Mouse (Mus musculus) megakaryocyte, embryonic 14.5 days (primary cell): ENCODE measurements around the gene Gm36210. TPM values are rescaled to one million over a fixed set of nuclear protein-coding genes. Genes with fewer than 3 reads are reported as not detected.

Source experiments
- H3K27me3 ChIP-seq: replicated peaks from 2 replicates; pipeline ENCODE3; 2012; ENCODE audit warnings: inconsistent platforms
- H3K36me3 ChIP-seq: replicated peaks from 2 replicates; pipeline ENCODE3; 2012; ENCODE audit warnings: low read length, inconsistent platforms, mixed read lengths
- H3K4me1 ChIP-seq: 2 replicates; pipeline ENCODE4 v1.6.1; 2012; ENCODE audit warnings: inconsistent platforms
- H3K4me3 ChIP-seq: replicated peaks from 2 replicates; pipeline ENCODE3; 2012; ENCODE audit warnings: moderate library complexity, mild to moderate bottlenecking, inconsistent platforms
- H3K9me3 ChIP-seq: 2 replicates; pipeline ENCODE4 v1.6.1; 2012; ENCODE audit warnings: inconsistent platforms
- FLI1 ChIP-seq: IDR thresholded peaks from 2 replicates; pipeline ENCODE4 v1.6.1; 2012; ENCODE audit warnings: low read length, inconsistent platforms, mixed read lengths
- GATA1 ChIP-seq: IDR thresholded peaks from 3 replicates; pipeline ENCODE4 v1.6.1; 2012; ENCODE audit warnings: mixed read lengths, low read length, inconsistent platforms, borderline replicate concordance
- polyA plus RNA-seq: library from polyadenylated mRNA; stranded (reverse); fragments of >175 nt; gene quantifications from 2 replicates; pipeline ENCODE4 v1.2.3, GENCODE M21; 2012; ENCODE audit warnings: low replicate concordance; ENCODE audit not compliant: insufficient read depth

Gene Gm36210
- polyA plus RNA-seq, 1 experiment = not detected

DNA sequence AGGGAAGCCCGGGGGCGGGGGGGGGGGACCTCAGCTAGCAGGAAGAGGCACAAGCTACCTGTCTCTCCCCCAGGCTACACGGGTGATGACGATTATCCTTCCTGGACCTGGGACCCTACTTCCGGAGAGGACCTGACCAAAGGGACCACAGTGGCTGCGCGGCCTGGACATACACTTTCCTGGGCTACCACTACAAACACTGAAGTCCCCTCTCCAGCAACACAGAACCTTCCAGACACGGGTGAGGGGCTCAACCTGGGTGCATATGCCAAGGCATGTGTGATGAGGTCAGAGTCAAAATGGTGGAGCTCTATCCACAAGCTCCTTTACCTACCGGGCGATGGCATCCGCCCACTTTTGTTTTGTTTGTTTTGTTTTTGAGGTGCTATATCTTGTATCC lies 31.1 kb upstream of the Gm36210 start:
- Histone ChIP-seq H3K27me3 (peaks cover 24% of the 10 kb centered on the region), H3K36me3 (no peaks in the 10 kb centered on the region), H3K4me1 (peaks cover 20% of the 10 kb centered on the region), H3K4me3 (no peak overlapping the region), H3K9me3 (peaks cover 8% of the 10 kb centered on the region)
- TF ChIP-seq FLI1 (no peak), GATA1 (no peak)

DNA sequence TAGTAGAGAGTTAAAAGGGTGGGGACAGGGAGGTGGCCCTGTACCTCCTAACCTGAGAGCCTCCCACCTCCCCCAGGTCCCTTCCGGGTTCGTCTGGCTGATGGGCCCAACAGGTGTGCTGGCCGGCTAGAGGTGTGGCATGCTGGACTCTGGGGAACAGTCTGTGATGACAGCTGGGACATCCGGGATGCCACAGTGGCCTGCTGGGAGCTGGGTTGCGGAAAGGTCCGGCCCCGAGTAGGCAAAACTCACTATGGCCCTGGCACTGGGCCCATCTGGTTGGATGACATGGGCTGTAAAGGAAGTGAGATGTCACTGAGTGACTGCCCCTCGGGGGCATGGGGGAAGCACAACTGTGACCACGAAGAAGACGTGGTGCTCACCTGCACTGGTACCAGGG lies 30.5 kb upstream of the Gm36210 start:
- TF ChIP-seq FLI1 = no peak
- TF ChIP-seq GATA1 = no peak
- H3K9me3 ChIP-seq = peaks cover 8% of the 10 kb centered on the region
- H3K4me3 ChIP-seq = no peak overlapping the region
- H3K36me3 ChIP-seq = no peaks in the 10 kb centered on the region
- peaks cover 20% of the 10 kb centered on the region for H3K4me1 ChIP-seq
- peaks cover 24% of the 10 kb centered on the region for H3K27me3 ChIP-seq

DNA sequence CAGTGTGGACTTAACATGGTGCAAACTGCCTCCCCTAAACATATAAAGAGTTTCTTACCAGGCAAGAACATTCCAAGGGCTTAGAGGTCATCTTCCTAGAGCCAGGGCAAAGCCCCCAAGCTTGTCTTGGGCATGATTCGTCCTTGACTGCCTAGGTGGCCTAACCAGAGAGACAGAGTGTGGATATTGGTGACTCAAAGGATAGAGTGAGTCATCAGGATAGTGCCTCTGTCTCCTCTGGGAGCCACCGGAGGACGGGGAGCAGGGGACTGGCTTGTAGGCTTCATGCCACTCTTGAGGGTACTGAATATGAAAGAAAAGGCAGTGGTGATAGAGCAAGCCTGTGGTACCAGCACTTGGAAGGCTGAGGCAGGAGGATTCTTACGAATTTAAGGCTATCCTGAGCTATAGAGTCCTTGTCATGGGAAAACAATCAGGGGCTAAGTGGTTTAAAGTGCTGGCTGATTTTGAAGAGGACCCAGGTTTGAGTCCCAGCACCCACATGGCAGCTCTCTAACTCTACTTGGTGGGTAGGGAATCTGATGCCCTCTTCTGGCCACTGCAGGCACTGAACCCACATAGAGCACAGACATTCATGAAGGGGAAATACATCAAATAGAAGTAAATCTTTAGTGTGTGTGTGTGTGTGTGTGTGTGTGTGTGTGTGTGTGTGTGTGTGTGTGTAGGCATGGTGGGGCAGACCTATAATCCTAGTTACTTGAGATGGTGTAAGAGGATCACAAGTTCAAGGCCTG lies 28.0 kb upstream of the Gm36210 start:
- Histone ChIP-seq H3K36me3 (no peaks in the 10 kb centered on the region), H3K27me3 (peaks cover 28% of the 10 kb centered on the region), H3K4me1 (peaks cover 20% of the 10 kb centered on the region), H3K4me3 (no peak overlapping the region), H3K9me3 (peaks cover 8% of the 10 kb centered on the region)
- TF ChIP-seq GATA1 = no peak
- no peak for TF ChIP-seq FLI1

DNA sequence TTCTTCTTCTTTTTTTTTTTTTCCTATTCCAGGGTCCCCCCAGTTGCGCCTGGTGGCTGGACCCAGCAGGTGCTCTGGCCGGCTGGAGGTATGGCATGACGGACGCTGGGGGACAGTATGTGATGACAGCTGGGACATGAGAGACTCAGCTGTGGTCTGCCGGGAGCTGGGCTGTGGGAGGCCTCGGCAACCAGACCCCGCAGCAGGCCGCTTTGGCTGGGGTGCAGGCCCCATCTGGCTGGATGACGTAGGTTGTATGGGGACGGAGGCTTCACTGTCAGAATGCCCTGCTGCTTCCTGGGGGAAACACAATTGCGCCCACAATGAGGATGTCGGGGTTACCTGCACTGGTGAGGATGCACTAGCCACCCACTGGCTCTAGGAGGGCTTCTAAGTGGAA lies 26.8 kb upstream of the Gm36210 start:
- Histone ChIP-seq H3K36me3 (no peaks in the 10 kb centered on the region), H3K9me3 (peaks cover 8% of the 10 kb centered on the region), H3K4me1 (peaks cover 17% of the 10 kb centered on the region; the same call in 1 of the 2 replicates), H3K27me3 (peaks cover 37% of the 10 kb centered on the region), H3K4me3 (no peak overlapping the region)
- no peak for TF ChIP-seq FLI1
- no peak for TF ChIP-seq GATA1

DNA sequence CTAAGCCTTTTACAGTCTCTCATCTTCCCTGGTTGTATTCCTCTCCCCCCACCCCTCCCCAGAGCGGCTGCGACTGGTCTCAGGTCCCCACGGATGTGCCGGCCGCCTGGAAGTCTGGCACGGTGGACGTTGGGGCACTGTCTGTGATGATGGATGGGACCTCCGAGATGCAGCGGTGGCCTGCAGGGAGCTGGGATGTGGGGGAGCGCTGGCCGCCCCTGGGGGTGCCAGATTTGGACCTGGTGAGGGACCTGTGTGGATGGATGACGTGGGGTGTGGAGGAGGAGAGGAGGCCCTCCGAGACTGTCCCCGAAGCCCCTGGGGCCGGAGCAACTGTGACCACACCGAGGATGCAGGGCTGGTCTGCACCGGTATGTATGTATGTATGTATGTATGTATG lies 22.0 kb upstream of the Gm36210 start:
- TF ChIP-seq GATA1 (no peak), FLI1 (no peak)
- peaks cover 70% of the 10 kb centered on the region for H3K27me3 ChIP-seq

DNA sequence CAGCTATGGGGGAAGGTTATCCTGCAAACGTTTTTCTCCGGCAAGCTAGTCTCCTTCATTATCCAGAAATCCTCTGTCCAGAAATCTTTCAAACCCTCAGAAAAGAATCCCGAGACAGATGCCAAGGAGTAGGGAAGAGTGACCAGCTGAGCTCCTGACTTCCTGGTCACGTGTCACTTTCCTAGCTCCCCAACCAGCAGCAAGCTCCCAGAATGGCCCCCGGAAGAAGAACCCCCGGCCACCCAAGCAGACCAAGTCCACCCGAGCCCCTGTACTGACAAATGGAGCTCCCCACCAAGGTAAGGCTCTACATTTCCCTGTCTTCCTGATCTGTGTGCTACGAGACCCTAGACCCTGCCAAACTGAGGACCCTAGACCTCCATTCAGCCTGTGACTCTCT lies 21.4 kb upstream of the Gm36210 start:
- no peaks in the 10 kb centered on the region for H3K36me3 ChIP-seq
- no peak overlapping the region for H3K4me3 ChIP-seq
- H3K4me1 ChIP-seq = peaks cover 45% of the 10 kb centered on the region
- no peaks in the 10 kb centered on the region for H3K9me3 ChIP-seq
- TF ChIP-seq GATA1 = no peak
- TF ChIP-seq FLI1 = no peak
- H3K27me3 ChIP-seq = peaks cover 73% of the 10 kb centered on the region

More for the DNA sequence above, 22.0 kb upstream of the Gm36210 start:
- Histone ChIP-seq H3K4me3 (no peak overlapping the region), H3K9me3 (no peaks in the 10 kb centered on the region), H3K4me1 (peaks cover 39% of the 10 kb centered on the region), H3K36me3 (no peaks in the 10 kb centered on the region)

DNA sequence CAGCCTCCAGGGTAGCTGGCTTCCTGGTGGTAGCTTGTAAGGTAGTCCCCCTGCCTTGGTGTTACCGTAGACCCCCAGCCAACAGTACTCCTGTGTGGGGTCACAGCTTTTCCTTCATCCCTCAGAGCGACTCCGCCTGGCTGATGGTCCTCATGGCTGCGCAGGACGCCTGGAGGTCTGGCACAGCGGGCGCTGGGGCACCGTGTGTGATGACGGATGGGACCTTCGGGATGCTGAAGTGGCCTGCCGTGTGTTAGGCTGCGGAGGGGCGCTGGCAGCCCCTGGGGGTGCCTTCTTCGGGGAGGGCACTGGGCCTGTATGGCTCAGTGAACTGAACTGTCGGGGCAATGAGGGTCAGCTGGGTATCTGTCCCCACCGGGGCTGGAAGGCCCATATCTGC lies 20.5 kb upstream of the Gm36210 start:
- peaks cover 52% of the 10 kb centered on the region for H3K4me1 ChIP-seq
- H3K4me3 ChIP-seq = no peak overlapping the region
- peaks cover 74% of the 10 kb centered on the region for H3K27me3 ChIP-seq
- no peaks in the 10 kb centered on the region for H3K9me3 ChIP-seq
- no peaks in the 10 kb centered on the region for H3K36me3 ChIP-seq
- TF ChIP-seq FLI1 (no peak), GATA1 (no peak)

DNA sequence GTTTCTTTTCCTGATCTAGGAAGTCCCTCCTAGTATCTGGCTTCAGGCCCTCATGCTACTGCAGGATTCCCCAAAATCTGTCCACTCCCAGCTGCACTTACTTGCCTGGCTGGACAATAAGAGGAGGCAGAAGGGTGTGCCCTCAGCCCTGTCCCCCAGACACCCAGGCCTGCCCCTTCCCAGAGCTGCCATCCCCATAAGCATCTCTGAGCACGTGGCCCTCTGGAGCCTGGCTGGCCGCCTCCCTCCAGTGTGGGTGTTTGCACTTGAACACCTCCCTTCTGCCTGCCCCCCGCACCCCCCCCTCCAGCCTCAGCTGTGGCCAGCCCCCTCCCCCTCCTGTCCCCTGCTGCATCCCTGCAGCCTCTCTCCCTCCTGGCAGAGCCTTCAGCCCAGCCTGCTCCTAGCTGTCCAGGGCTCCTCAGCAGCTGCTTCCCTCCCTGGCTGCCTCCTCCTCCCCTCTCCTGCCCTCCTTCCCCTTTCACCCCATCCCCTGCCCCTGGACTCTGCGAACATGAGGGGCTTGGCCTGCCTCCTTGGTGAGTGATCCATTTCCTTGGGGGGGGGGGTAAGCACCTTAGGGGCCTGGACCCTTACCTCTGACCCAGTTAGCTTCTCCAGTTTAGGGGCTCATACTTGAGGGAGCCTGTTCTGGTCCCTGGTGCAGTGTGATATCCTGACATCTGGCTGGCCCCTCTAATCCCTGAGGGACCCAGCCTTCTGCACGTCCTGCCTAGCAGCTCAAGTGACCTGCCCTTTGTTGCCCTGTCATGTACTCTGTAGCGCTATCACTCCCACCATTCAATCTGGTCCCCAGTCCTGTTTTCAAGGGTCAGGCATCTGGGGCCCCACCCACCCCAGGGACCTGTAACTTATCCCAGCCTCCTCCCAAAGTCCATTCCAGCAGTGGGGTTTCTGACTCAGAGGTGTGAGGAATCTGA lies 19.4 kb upstream of the Gm36210 start, which contains the start of gene Ssc5d:
Gene Ssc5d, plus strand, starts transcription at position 345 of the 941 bp plus-strand sequence.
- TF ChIP-seq FLI1 (no peak), GATA1 (no peak)
- H3K4me1 ChIP-seq = peaks cover 63% of the 10 kb centered on the region
- H3K36me3 ChIP-seq = peaks cover 9% of the 10 kb centered on the region
- peaks cover 68% of the 10 kb centered on the region for H3K27me3 ChIP-seq
- H3K9me3 ChIP-seq = no peaks in the 10 kb centered on the region
- H3K4me3 ChIP-seq = peak within 1 kb of the TSS; percentile 42

DNA sequence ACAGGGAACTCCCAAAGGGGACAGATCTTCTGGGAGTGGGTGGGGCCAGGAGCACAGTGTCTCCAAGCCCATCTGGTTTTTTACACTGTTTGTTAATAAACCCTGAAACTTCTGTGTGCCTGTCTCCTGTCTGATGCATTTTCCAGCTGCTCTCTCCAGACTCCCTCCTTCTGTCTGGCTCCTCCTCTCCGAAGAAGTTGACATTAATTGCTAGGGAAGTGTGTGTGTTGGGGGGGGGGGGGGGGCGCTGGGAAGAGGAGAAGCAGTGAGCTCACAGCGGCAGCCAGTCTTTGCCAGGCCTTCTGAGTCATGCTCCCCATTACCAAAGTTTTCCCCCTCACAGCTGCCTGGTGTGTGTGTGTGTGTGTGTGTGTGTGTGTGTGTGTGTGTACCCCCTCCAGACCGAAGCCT lies 18.6 kb upstream of the Gm36210 start:
- Histone ChIP-seq H3K27me3 (peaks cover 67% of the 10 kb centered on the region), H3K36me3 (peaks cover 18% of the 10 kb centered on the region), H3K4me1 (peaks cover 70% of the 10 kb centered on the region), H3K9me3 (peaks cover 5% of the 10 kb centered on the region; the same call in 1 of the 2 replicates), H3K4me3 (no peak overlapping the region)
- no peak for TF ChIP-seq GATA1
- no peak for TF ChIP-seq FLI1
